Mouse (Mus musculus): ENCODE results near the gene Nmnat3.

GRCm38 (mm10) chr9:98379736-98380135 is 92.5 kb downstream of the Nmnat3 start:
- TF ChIP-seq CTCF (conservative IDR thresholded peaks at IDR 0.05; ENCODE audit: low read length): no peak
- TF ChIP-seq POU5F1 (IDR thresholded peaks at IDR 0.05; ENCODE audit: borderline replicate concordance, low read length): no peak
- TF ChIP-seq NANOG (IDR thresholded peaks at IDR 0.05; ENCODE audit: borderline replicate concordance, low read length): no peak

All from E14TG2a.4 (cell line).